Mouse (Mus musculus): ENCODE data around the gene H1fnt.

H1fnt gene

DNA sequence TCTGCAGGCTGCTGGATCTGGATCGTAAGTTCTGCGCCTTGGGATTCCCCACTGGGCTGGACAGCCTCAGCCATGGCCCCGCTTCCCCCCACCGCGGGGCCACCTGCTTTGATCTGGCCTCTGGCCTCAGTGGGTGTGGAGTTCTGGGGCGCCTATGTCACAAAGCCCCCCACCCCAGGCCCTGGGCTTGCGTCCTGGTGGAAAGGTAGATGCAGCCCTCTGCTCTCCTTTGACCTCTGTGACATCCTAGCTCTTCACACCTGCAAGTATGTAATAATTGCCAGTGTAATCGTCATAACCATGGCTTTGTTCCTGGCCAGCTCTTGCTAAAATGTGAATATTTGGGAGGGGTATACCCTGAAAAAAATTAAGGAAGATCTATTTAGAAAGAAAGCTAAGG is at the start of gene H1fnt:
H1fnt (minus strand) TSS at position 101 of the 400 bp plus-strand sequence.
- ChIA-PET POLR2A (no interaction called here), CTCF (no interaction called here)

DNA sequence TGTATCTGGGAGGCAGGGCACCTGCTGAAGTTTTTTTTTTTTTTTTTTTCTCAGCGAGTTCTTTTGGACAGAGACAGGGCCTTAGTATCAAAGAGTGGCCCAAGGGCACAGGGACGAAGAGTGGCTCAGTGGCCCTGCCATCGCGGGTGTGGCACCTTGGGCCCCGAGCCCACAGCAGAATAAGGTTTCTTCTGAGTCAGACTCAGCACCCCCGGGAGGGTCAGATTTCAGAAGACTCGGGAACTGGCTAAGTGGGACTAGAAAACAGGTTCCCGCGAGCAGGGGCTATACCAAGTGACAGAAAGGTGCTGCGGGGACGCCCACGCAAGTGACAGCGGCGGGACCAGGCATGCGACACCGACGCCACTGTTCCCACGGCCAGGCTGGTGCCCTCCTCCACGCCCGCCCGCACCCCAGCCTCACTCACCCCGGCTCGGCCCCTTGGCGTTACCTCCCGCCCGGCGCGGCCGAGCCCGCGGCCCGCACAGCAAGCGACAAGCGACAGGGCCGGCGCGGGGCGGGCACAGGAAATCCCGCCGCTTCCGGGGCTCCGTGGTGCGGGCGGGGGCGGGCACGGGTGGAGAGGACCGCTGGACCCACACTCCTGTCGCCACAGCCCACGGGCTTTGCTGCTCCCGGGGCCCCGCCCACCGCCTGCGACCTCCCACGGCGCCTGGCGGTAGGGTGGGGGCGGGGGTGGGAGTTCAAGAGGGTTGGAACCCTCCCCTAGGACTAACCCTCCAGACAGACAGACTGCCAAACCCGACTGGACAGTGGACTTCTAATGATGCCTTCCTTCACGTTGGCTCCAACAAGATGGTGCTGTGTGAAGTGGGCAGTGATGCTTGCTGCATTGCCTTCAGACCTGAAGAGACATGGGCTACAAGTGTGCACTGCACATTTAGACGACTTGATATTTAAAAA is 38.8 kb upstream of the H1fnt start, which contains the start of gene Zfp641:
Zfp641 (minus strand) TSS at position 534 of the 924 bp plus-strand sequence.
- ChIA-PET POLR2A (no interaction called here), CTCF (no interaction called here)

DNA sequence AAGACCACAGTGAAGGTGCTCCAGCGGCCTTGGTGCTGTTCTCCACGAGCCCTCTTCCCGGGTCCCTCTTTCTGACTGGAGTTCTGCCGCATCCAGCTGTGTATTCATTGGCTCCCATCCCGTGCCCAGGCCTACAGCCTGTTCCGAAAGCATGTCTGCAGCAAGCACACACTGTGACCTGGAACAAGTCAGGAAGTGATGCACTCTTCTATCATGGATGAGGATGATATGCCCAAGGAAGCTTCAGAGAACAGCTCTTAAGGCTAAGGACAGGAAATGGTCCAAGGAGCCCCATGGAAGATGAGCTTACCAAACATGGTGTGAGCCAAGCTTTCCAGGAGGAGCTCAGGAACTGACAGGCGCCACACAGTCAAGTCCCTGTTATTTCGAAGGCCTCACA is 36.6 kb upstream of the H1fnt start:
- ChIA-PET CTCF (interaction anchor here in 2 of 4 experiments (0.6 kb wide), 2 partner anchors 96 to 428 kb away, joined by 4 read pairs; no protein-coding TSS in a partner anchor), POLR2A (no interaction called here)

DNA sequence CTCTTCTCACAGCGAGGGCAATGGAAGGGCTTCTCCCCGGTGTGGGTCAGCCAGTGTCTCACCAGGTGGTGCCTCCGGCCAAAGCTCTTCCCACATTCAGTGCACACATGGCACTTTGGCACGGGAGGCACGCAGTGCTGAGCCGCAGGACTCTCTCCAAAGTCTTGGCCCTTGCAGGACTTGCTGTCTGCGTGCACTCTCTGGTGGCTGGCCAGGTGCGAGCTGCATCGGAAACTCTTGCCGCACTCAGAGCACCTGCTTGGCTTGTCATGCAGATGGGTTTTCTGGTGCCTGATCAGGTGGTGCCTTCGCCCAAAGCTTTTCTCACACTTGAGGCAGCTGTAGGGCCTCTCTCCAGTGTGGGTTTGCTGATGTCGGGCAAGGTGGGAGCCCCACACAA is 31.5 kb upstream of the H1fnt start:
- CTCF ChIA-PET, result interaction anchor here in 1 of 4 experiments (0.5 kb wide), 1 partner anchor 327 kb away, joined by 3 read pairs; no protein-coding TSS in a partner anchor

DNA sequence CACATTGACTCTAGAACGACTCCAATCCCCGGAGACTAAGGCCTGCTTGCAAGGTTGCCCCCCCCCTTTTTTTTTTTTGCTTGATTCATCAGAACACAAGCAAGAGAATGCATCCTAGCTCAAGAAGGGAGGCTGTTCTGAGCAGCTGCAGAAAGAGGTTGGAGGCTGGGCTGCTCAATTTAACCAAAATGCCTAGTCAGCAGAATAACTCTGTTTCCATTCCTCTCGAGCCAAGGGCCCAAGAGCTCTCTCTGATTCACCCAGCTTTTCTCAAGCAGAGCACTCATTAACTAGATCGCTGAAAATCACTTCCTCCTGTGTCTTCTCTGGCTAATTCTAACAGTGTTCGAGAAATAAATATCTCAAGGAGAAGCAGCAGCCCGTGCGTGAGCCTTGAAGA is 29.3 kb upstream of the H1fnt start:
- ChIA-PET POLR2A (interaction anchor here in 1 of 4 experiments (0.6 kb wide), 1 partner anchor 322 kb away, joined by 3 read pairs; the partner anchor contains the start of gene Tmem106c), CTCF (interaction anchor here in 1 of 4 experiments (0.6 to 1.1 kb wide), 2 partner anchors 93 to 122 kb away, joined by 3 to 4 read pairs; no protein-coding TSS in a partner anchor)

More for the DNA sequence above, 31.5 kb upstream of the H1fnt start:
- POLR2A ChIA-PET, result no interaction called here

DNA sequence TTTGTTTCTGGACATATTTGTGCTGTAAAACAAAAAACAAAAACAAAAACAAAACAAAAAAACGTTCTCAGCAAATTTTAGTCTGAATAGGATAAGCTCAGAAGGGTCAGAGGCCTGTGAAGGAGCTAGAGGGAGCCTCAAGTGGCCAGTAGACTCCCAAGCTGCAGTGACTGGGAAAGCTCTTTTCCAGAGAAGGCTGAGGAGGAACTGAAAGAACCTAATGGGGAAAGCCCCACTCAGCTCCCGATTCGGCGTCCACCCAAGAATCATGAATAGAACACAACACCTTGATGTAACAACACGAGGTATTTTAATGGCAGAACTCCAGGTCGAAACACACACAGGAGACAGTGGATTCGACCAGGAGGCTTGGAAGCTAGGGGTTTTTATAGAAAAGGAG is 683 bp upstream of the H1fnt start:
- ChIA-PET POLR2A (no interaction called here), CTCF (no interaction called here)

DNA sequence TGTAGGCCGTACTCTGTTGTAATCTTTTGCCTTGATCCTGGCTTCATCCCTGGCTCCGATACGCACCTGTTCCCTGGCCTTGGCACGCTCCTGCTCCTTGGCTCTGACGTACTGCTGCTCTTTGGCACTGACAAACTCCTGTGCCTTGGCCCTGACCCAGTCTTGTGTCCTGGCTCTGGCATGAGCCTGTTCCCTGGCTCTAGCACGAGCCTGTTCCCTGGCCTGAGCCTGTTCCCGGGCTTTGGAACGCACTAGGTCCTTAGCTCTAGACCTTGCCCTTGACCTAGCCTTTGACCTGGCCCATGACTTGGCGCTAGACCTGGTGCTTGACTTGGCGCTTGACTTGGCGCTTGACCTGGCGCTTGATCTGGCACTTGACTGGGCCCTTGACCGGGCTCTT is 822 bp downstream of the H1fnt start:
- ChIA-PET POLR2A (no interaction called here), CTCF (interaction anchor here in 3 of 4 experiments (0.5 to 0.6 kb wide), 3 partner anchors 34 to 248 kb away, joined by 3 to 4 read pairs (median 4); no protein-coding TSS in a partner anchor)

DNA sequence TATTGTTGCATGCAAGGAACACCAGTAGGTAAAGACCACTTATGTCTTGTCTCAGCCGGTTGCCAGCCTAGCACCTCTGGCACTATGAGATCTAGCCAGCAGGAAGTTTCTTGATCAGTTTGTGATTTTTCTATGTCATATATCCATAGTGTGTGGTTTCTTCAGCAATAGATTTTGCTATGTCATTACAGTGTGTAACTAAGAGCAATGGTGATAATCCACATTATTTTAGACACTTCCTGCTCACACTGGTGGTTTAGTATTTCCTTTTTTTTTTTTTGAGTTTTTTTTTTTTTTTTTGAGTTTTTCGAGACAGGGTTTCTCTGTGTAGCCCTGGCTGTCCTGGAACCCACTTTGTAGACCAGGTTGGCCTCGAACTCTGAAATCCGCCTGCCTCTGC is 21.7 kb downstream of the H1fnt start:
- CTCF ChIA-PET, result no interaction called here

DNA sequence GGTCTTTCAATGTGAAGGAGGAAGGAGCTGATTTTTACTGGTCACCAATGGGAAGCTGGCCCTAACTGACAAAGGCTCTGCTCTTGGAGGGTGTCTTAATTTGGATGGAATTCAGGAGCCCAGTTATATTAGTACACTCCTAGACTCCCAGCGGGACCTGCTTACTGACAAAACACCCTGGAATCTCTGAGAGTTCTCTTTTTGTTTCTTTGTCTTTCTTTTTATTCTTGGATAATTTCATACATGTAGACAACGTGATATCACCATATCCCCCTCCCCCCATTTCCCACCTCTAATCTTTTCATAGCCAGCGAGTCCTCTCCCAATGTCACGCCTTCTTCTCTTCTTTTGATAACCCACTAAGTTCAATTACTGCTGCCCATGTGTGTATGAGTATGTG is 22.7 kb downstream of the H1fnt start, which contains the start of gene Olfr286:
Olfr286 (minus strand) TSS at position 101 of the 400 bp plus-strand sequence.
- POLR2A ChIA-PET, result no interaction called here

More for the DNA sequence above, 21.7 kb downstream of the H1fnt start:
- POLR2A ChIA-PET, result no interaction called here

DNA sequence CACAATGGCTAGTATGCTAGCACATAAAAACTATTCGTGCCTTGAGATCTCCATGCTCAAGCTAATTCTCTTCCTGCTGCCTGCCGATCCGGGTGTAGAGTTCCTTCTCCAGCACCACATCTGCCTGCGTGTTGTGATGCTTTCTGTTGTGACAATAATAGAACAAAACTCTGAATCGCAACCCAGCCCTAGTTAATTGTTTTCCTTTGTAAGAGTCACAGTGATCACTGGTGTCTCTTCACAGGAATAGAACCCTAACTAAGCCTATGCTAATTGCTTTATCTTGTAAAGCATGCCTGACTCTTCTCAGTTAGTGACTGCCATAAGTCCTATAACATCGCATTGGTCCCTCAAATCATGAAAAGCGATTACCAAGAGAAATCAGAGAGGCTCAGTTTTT is 31.0 kb downstream of the H1fnt start:
- ChIA-PET POLR2A (interaction anchor here in 1 of 4 experiments (0.9 to 1.4 kb wide), 3 partner anchors 12 to 21 kb away, joined by 3 to 5 read pairs (median 4); no protein-coding TSS in a partner anchor), CTCF (interaction anchor here in 2 of 4 experiments (0.6 to 0.7 kb wide), 2 partner anchors 164 to 326 kb away, joined by 3 to 4 read pairs; no protein-coding TSS in a partner anchor)

More for the DNA sequence above, 22.7 kb downstream of the H1fnt start, which contains the start of gene Olfr286:
- CTCF ChIA-PET, result interaction anchor here in 1 of 4 experiments (0.6 kb wide), 1 partner anchor 188 kb away, joined by 4 read pairs; no protein-coding TSS in a partner anchor

DNA sequence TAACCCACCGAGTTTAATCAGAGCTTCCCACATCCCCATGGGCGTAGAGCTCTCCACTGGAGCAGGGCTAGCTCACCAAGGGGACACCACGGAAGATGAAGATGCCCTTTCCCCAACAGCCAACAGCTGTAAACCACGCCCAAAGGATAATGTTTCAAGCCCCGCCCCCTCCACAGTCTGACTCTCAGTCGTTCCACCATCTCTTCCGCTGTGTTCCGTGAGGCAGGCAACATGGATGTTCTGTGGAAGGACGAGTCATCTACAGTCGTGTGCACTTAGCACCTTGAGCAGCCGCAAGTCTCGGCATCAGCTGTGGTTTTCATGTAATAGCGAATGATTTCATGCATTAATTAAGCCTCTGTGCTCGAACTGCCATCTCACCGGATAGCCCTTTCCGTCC is 31.5 kb downstream of the H1fnt start:
- ChIA-PET POLR2A (interaction anchor here in 1 of 4 experiments (0.9 to 1.4 kb wide), 3 partner anchors 12 to 21 kb away, joined by 3 to 5 read pairs (median 4); no protein-coding TSS in a partner anchor), CTCF (interaction anchor here in 3 of 4 experiments (0.6 to 0.7 kb wide), 3 partner anchors 164 to 1289 kb away, joined by 3 to 4 read pairs (median 4); no protein-coding TSS in a partner anchor)

DNA sequence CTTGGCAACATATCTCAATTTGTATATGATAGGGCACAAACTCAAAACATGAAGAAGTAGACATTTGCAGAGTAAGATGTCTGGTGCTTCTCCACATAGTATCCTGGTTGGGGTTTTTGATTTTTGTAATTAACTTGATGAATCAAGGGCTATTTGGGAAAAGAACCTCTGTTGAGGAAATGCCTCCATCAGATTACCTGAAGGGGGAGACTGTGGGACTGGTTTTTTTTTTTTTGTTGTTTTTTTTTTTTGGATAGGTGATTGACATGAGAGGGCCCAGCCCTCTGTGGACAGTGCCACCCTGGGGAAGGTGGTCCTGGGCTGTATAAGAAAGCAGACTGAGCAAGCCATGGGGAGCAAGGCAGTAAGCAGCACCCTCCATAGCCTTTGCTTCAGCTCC is 34.7 kb downstream of the H1fnt start:
- ChIA-PET POLR2A (no interaction called here), CTCF (interaction anchor here in 1 of 4 experiments (2.8 kb wide), 1 partner anchor 167 kb away, joined by 7 read pairs; no protein-coding TSS in a partner anchor)

DNA sequence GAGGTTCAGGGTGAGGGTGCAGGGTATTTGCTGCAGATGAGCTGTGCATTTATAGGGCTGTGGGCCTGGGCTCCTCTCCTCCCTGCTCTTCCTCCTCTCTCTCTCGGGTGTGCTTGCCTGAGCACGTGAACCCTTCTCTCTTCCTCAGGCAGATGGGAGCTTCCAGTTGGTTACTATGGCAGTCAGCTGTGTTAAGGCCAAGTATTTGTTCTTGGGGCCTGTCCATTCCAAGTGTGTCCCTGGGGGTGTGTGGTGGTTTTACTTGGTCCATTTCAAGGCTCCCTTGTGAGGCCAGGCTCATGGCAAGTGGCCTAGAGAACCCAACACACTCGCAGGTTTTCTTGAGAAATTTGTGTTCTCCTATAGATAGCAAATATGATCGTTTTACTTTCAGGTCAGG is 36.2 kb downstream of the H1fnt start, which contains the start of the genes Gm44579 and Olfr287:
Gm44579 (minus strand) TSS at position 101 of the 400 bp plus-strand sequence.
Olfr287 (minus strand) TSS at position 180 of the 400 bp plus-strand sequence.
- ChIA-PET CTCF (interaction anchor here in 1 of 4 experiments (2.8 kb wide), 1 partner anchor 169 kb away, joined by 7 read pairs; no protein-coding TSS in a partner anchor), POLR2A (no interaction called here)

DNA sequence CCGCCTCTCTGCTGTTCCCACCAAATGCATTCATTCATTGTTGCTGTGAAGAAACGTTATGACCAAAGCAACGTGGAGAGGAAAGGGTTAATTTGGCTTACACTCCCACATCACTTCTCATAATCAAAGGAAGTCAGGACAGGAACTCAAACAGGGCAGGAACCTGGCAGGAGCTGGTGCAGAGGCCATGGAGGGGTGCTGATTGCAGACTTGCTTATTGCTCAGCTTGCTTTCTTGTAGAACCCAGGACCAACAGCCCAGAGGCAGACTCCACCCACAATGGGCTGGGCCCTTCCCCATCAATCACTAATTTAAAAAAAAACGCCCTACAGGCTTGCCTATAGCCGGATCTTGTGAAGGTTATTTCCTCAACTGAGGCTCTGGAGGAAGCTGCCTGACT is 43.0 kb downstream of the H1fnt start:
- POLR2A ChIA-PET, result interaction anchor here in 3 of 4 experiments (0.5 to 1.4 kb wide), 6 partner anchors 11 to 357 kb away, joined by 3 to 4 read pairs (median 4); no protein-coding TSS in a partner anchor

DNA sequence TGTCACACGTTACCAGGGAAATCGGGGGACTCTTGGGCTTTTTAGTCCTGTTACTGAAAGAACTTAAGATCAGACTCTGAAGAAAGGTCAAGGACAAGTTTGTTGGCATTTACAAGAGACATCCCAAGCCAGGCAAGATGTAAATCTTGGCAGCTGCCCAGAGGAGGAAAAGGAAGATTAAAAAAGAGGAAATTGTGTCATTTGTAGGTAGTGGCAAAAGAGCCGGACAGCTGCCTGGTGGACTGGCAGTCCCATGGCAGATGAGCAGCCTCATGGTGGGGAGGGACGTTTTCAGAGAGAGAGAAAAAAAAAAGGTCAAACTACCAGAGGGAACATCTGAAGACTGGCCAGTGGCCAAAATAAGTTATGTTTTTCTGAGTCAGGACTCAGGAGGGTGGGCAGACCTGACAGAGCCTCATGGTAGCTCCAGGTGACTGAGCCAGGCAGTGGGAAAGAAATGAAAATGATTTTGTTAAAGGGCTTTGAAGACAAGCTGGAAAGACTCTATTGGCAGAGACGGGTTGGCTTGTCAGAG is 43.7 kb downstream of the H1fnt start:
- ChIA-PET POLR2A (interaction anchor here in 3 of 4 experiments (0.7 to 1.4 kb wide), 4 partner anchors 9 to 356 kb away, joined by 3 to 4 read pairs (median 3); no protein-coding TSS in a partner anchor), CTCF (interaction anchor here in 2 of 4 experiments (0.6 kb wide), 2 partner anchors 262 to 265 kb away, joined by 3 to 4 read pairs; no protein-coding TSS in a partner anchor)

More for the DNA sequence above, 43.0 kb downstream of the H1fnt start:
- CTCF ChIA-PET, result interaction anchor here in 3 of 4 experiments (0.6 to 0.7 kb wide), 5 partner anchors 121 to 547 kb away, joined by 3 to 6 read pairs (median 3); partner anchors contain the start of gene Senp1 (in 1 of the 3)

DNA sequence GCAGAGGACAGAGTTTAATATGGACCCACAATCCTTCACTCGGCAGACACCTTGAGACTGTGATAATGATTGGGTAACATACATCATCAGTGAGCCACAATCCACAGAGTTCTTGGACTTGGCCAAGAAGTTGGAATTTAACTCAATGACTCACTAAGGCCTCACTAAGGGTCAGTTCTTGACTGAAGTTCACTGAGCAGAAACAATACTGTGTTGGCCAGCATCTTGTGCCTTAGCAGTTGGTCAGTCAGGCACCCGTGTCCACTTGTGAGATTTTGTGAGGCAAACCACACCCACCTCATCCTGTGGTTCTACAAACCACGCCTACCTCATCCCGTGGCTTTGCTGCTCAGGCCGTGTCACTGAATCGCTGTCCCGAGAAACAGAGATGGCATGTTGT is 47.4 kb downstream of the H1fnt start:
- ChIA-PET POLR2A (no interaction called here), CTCF (no interaction called here)
